Mouse (Mus musculus): ENCODE data around the gene Gm17359. TPM values are rescaled to one million over a fixed set of nuclear protein-coding genes. Genes with fewer than 3 reads are reported as not detected.

Gm17359 gene
- polyA plus RNA-seq, 1 experiment = 0.08 TPM

- Histone ChIP-seq H3K36me3 (ENCODE audit: control insufficient read depth, insufficient read depth, low read length) (no peaks in the 10 kb centered on the region), H3K27ac (ENCODE audit: insufficient read depth, low read depth, low read length) (no peak overlapping the region), H3K4me1 (ENCODE audit: control insufficient read depth, insufficient read depth, low read length) (no peaks in the 10 kb centered on the region), H3K4me3 (ENCODE audit: insufficient read depth, low read depth, low read length) (no peak overlapping the region), H3K27me3 (replicated peaks; ENCODE audit: control insufficient read depth, insufficient read depth, low read length) (no peaks in the 10 kb centered on the region)
- no peak for DNase-seq
- WGBS = 84% methylated on average over 3 of the region's 3 CpGs
- TF ChIP-seq CTCF (conservative IDR thresholded peaks at IDR 0.05; ENCODE audit: insufficient read depth, insufficient read length, low read depth, low read length) (no peak), POLR2A (IDR thresholded peaks at IDR 0.05; ENCODE audit: low read depth, low read length) (no peak)
These were observed 39.9 kb upstream of the Gm17359 start for GRCm38 (mm10) chr3:79296586-79296985.

- no peak for TF ChIP-seq CTCF (conservative IDR thresholded peaks at IDR 0.05; ENCODE audit: insufficient read depth, insufficient read length, low read depth, low read length)
- DNase-seq = no peak
- Histone ChIP-seq H3K4me1 (ENCODE audit: control insufficient read depth, insufficient read depth, low read length) (no peaks in the 10 kb centered on the region), H3K36me3 (ENCODE audit: control insufficient read depth, insufficient read depth, low read length) (no peaks in the 10 kb centered on the region), H3K4me3 (ENCODE audit: insufficient read depth, low read depth, low read length) (no peak overlapping the region), H3K27me3 (replicated peaks; ENCODE audit: control insufficient read depth, insufficient read depth, low read length) (no peaks in the 10 kb centered on the region), H3K27ac (ENCODE audit: insufficient read depth, low read depth, low read length) (no peak overlapping the region)
- WGBS = 88% methylated on average over 4 of the region's 4 CpGs
These were observed 39.2 kb upstream of the Gm17359 start for GRCm38 (mm10) chr3:79297281-79297680.

GRCm38 (mm10) chr3:79299401-79299800, 37.1 kb upstream of the Gm17359 start:
- WGBS = 88% methylated on average over 15 of the region's 15 CpGs
- no peaks in the 10 kb centered on the region for H3K4me1 ChIP-seq (ENCODE audit: control insufficient read depth, insufficient read depth, low read length)
- no peaks in the 10 kb centered on the region for H3K27me3 ChIP-seq (replicated peaks; ENCODE audit: control insufficient read depth, insufficient read depth, low read length)
- no peaks in the 10 kb centered on the region for H3K36me3 ChIP-seq (ENCODE audit: control insufficient read depth, insufficient read depth, low read length)
- TF ChIP-seq CTCF (conservative IDR thresholded peaks at IDR 0.05; ENCODE audit: insufficient read depth, insufficient read length, low read depth, low read length) = no peak
- TF ChIP-seq POLR2A (IDR thresholded peaks at IDR 0.05; ENCODE audit: low read depth, low read length) = no peak
- H3K4me3 ChIP-seq (ENCODE audit: insufficient read depth, low read depth, low read length) = no peak overlapping the region
- no peak for DNase-seq
- H3K27ac ChIP-seq (ENCODE audit: insufficient read depth, low read depth, low read length) = no peak overlapping the region

- Histone ChIP-seq H3K27ac (ENCODE audit: insufficient read depth, low read depth, low read length) (no peak overlapping the region), H3K27me3 (replicated peaks; ENCODE audit: control insufficient read depth, insufficient read depth, low read length) (no peaks in the 10 kb centered on the region), H3K4me1 (ENCODE audit: control insufficient read depth, insufficient read depth, low read length) (no peaks in the 10 kb centered on the region), H3K36me3 (ENCODE audit: control insufficient read depth, insufficient read depth, low read length) (no peaks in the 10 kb centered on the region), H3K4me3 (ENCODE audit: insufficient read depth, low read depth, low read length) (no peak overlapping the region)
- DNase-seq = no peak
- 93% methylated on average over 4 of the region's 4 CpGs for WGBS
- TF ChIP-seq POLR2A (IDR thresholded peaks at IDR 0.05; ENCODE audit: low read depth, low read length) (no peak), CTCF (conservative IDR thresholded peaks at IDR 0.05; ENCODE audit: insufficient read depth, insufficient read length, low read depth, low read length) (no peak)
These were observed 27.9 kb upstream of the Gm17359 start for GRCm38 (mm10) chr3:79308605-79309004.

GRCm38 (mm10) chr3:79310184-79310583, 26.3 kb upstream of the Gm17359 start:
- 74% methylated on average over 7 of the region's 7 CpGs for WGBS
- no peak for DNase-seq
- Histone ChIP-seq H3K36me3 (ENCODE audit: control insufficient read depth, insufficient read depth, low read length) (no peaks in the 10 kb centered on the region), H3K4me1 (ENCODE audit: control insufficient read depth, insufficient read depth, low read length) (no peaks in the 10 kb centered on the region), H3K4me3 (ENCODE audit: insufficient read depth, low read depth, low read length) (no peak overlapping the region), H3K27ac (ENCODE audit: insufficient read depth, low read depth, low read length) (no peak overlapping the region), H3K27me3 (replicated peaks; ENCODE audit: control insufficient read depth, insufficient read depth, low read length) (no peaks in the 10 kb centered on the region)
- TF ChIP-seq CTCF (conservative IDR thresholded peaks at IDR 0.05; ENCODE audit: insufficient read depth, insufficient read length, low read depth, low read length) = no peak
- no peak for TF ChIP-seq POLR2A (IDR thresholded peaks at IDR 0.05; ENCODE audit: low read depth, low read length)

GRCm38 (mm10) chr3:79311895-79312294, 24.6 kb upstream of the Gm17359 start:
- no peaks in the 10 kb centered on the region for H3K4me1 ChIP-seq (ENCODE audit: control insufficient read depth, insufficient read depth, low read length)
- DNase-seq = no peak
- H3K27me3 ChIP-seq (replicated peaks; ENCODE audit: control insufficient read depth, insufficient read depth, low read length) = no peaks in the 10 kb centered on the region
- H3K27ac ChIP-seq (ENCODE audit: insufficient read depth, low read depth, low read length) = no peak overlapping the region
- no peak overlapping the region for H3K4me3 ChIP-seq (ENCODE audit: insufficient read depth, low read depth, low read length)
- no peaks in the 10 kb centered on the region for H3K36me3 ChIP-seq (ENCODE audit: control insufficient read depth, insufficient read depth, low read length)
- no peak for TF ChIP-seq POLR2A (IDR thresholded peaks at IDR 0.05; ENCODE audit: low read depth, low read length)
- no peak for TF ChIP-seq CTCF (conservative IDR thresholded peaks at IDR 0.05; ENCODE audit: insufficient read depth, insufficient read length, low read depth, low read length)

- 70% methylated on average over 10 of the region's 10 CpGs for WGBS
- DNase-seq = no peak
- no peaks in the 10 kb centered on the region for H3K36me3 ChIP-seq (ENCODE audit: control insufficient read depth, insufficient read depth, low read length)
- no peak overlapping the region for H3K27ac ChIP-seq (ENCODE audit: insufficient read depth, low read depth, low read length)
- H3K4me3 ChIP-seq (ENCODE audit: insufficient read depth, low read depth, low read length) = no peak overlapping the region
- H3K4me1 ChIP-seq (ENCODE audit: control insufficient read depth, insufficient read depth, low read length) = no peaks in the 10 kb centered on the region
- no peak for TF ChIP-seq CTCF (conservative IDR thresholded peaks at IDR 0.05; ENCODE audit: insufficient read depth, insufficient read length, low read depth, low read length)
- no peak for TF ChIP-seq POLR2A (IDR thresholded peaks at IDR 0.05; ENCODE audit: low read depth, low read length)
- no peaks in the 10 kb centered on the region for H3K27me3 ChIP-seq (replicated peaks; ENCODE audit: control insufficient read depth, insufficient read depth, low read length)
These were observed 22.3 kb upstream of the Gm17359 start for GRCm38 (mm10) chr3:79314006-79314698.

All from kidney, adult 2 months (tissue).